Mouse (Mus musculus) embryonic fibroblast, embryonic 13.5 days (primary cell): ENCODE results near the gene Tvp23b.

ENCODE experiments used
- CTCF ChIP-seq: IDR thresholded peaks from 2 replicates; pipeline ENCODE4 v1.5.1; 2011; ENCODE audit warnings: mild to moderate bottlenecking, control low read depth, low read length, moderate library complexity, borderline replicate concordance; ENCODE audit not compliant: insufficient read depth
- POLR2A ChIP-seq: IDR thresholded peaks from 2 replicates; pipeline ENCODE4 v1.6.1; 2011; ENCODE audit warnings: low read depth, mild to moderate bottlenecking, control low read depth, low read length, moderate library complexity

DNA sequence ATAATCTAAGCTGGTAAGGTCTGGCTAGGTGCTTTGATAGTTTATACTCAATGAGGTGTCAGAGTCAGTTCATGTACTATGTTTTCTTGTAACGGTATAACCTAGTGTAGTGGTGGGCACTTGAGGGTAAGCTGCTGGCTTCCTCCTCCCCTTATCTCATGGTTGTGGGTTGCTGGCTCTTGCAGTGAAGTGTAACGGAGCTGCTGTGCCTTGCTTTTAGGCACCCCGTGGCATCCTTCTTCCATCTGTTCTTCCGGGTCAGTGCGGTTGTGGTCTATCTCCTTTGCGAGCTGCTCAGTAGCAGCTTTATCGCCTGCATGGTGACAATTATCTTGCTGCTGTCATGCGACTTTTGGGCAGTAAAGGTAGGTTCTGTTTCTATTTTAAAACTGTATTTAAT is 4.2 kb downstream of the Tvp23b start:
- TF ChIP-seq CTCF (no peak), POLR2A (no peak)
